Mouse (Mus musculus): Measurements from ENCODE around the gene Cadm1.

DNA sequence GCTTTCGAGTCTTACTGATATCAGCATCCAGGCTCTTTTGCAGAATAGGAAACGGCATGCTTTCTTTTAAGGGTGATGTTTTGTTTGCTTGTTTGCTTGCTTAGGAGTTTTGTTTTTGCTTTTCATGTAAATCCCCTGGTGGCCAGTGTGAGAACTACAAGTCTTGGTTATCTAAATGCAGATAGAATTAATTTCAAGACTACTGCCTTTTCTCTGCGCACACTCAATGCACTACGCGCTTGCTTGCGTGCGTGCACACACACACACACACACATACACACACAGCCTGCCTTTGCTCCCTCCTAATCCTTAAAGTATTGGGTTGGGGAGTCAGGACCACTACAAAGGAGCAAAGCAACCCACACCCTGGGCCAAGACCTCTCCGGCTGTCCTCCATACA is 326.3 kb downstream of the Cadm1 start:
- TF ChIP-seq CTCF (IDR thresholded peaks at IDR 0.05; ENCODE audit: borderline replicate concordance, extremely low read depth, insufficient read depth, insufficient read length) (peak; percentile 21; the same call in 1 of the 2 replicates), POLR2A (IDR thresholded peaks at IDR 0.05; ENCODE audit: borderline replicate concordance, extremely low read depth, insufficient read depth, insufficient read length, poor library complexity, severe bottlenecking) (no peak)

Data from brain, embryonic 14.5 days (tissue).